In the genomic region with DNA sequence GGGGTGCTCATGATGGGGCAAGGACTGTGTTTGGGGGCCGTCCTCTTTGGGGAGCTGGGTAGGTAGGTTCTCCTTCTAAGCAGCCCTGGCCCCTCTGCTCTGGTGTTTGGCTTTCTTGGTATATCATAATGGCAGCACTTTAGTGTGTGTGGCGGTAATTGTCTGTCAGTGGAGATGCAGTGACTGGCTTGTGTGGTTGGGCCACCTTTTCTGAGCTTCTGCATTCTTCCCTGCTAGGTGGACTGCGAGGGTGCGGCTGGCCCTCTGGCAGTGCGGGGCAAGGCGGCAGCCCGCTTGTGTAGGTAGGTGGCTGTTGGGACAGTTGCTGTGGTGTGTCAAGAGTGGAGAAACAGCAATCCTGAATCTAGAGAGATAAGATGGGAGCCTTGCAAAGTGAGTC, we compare ENCODE assay signal across 11 mouse cellular contexts. TPM values are rescaled to one million over a fixed set of nuclear protein-coding genes. Genes with fewer than 3 reads are reported as not detected.
DNase-seq lines count a peak whose midpoint lies in the region; ATAC-seq and TF ChIP-seq lines count a peak whose summit lies in the region.
"Had no signal": no experiment of that assay in that cellular context is flagged by ENCODE, and none has a peak within 500 bp of the region (broad histone marks: within the 10 kb centered on the region; RNA-seq: fewer than 3 reads in every experiment).

No protein-coding gene starts in this region.

- peak overlapping the region; percentile 14; the same call in 1 of the 2 replicates for H3K27ac ChIP-seq in heart, embryonic 16.5 days (ENCODE audit: low read length)
- H3K27ac ChIP-seq in heart, embryonic 11.5 days (ENCODE audit: low read depth, low read length), result no peak overlapping the region
- H3K27ac ChIP-seq in embryonic facial prominence, embryonic 14.5 days (replicated peaks; ENCODE audit: low read depth, low read length), result no peak overlapping the region
- H3K27ac ChIP-seq in hindbrain, embryonic 14.5 days, result no peak overlapping the region
- H3K27ac ChIP-seq in midbrain, embryonic 16.5 days (ENCODE audit: low read length), result no peak overlapping the region
- no peak overlapping the region for H3K27ac ChIP-seq in thymus, adult 2 months (ENCODE audit: control insufficient read depth, insufficient read depth, low read length)

- no peaks in the 10 kb centered on the region for H3K27me3 ChIP-seq in heart, embryonic 16.5 days (ENCODE audit: control insufficient read depth, insufficient read depth, low read length)
- H3K27me3 ChIP-seq in heart, embryonic 11.5 days (ENCODE audit: control insufficient read depth, insufficient read depth, low read length), result no peaks in the 10 kb centered on the region
- H3K27me3 ChIP-seq in embryonic facial prominence, embryonic 14.5 days (replicated peaks; ENCODE audit: control insufficient read depth, insufficient read depth, low read length), result no peaks in the 10 kb centered on the region
- no peaks in the 10 kb centered on the region for H3K27me3 ChIP-seq in hindbrain, embryonic 14.5 days (ENCODE audit: control insufficient read depth, insufficient read depth, low read length)
- no peaks in the 10 kb centered on the region for H3K27me3 ChIP-seq in midbrain, embryonic 16.5 days (ENCODE audit: control insufficient read depth, insufficient read depth, low read depth, low read length)
- H3K27me3 ChIP-seq in thymus, adult 2 months (ENCODE audit: control insufficient read depth, insufficient read depth, low read length), result no peaks in the 10 kb centered on the region

- TF ChIP-seq CTCF in thymus, adult 2 months (IDR thresholded peaks at IDR 0.05; ENCODE audit: borderline replicate concordance, control insufficient read depth, extremely low read depth, insufficient read depth, low read length, poor library complexity), result no peak

- no peak for TF ChIP-seq POLR2A in thymus, adult 2 months (IDR thresholded peaks at IDR 0.05; ENCODE audit: control insufficient read depth, extremely low read depth, insufficient read depth, low read length, poor library complexity)

- no peaks in the 10 kb centered on the region for H3K9me3 ChIP-seq in heart, embryonic 16.5 days (replicated peaks; ENCODE audit: control insufficient read depth, low read length)
- H3K9me3 ChIP-seq in heart, embryonic 11.5 days (replicated peaks; ENCODE audit: control insufficient read depth, low read length), result no peaks in the 10 kb centered on the region
- H3K9me3 ChIP-seq in embryonic facial prominence, embryonic 14.5 days (ENCODE audit: control insufficient read depth, low read length), result no peaks in the 10 kb centered on the region
- H3K9me3 ChIP-seq in hindbrain, embryonic 14.5 days (ENCODE audit: control insufficient read depth, low read length), result no peaks in the 10 kb centered on the region
- H3K9me3 ChIP-seq in midbrain, embryonic 16.5 days (replicated peaks; ENCODE audit: control insufficient read depth, low read length, poor library complexity, severe bottlenecking), result no peaks in the 10 kb centered on the region

- peak overlapping the region; percentile 22 for H3K9ac ChIP-seq in heart, embryonic 16.5 days (ENCODE audit: low read length)
- no peak overlapping the region for H3K9ac ChIP-seq in heart, embryonic 11.5 days (ENCODE audit: low read depth, low read length)
- 0 out of 2 replicates have a peak overlapping the region, but pooled peaks have one; percentile 3 for H3K9ac ChIP-seq in embryonic facial prominence, embryonic 14.5 days (ENCODE audit: low read depth, low read length)
- peak overlapping the region; percentile 99 for H3K9ac ChIP-seq in hindbrain, embryonic 14.5 days
- peak overlapping the region; percentile 15; the same call in 1 of the 2 replicates for H3K9ac ChIP-seq in midbrain, embryonic 16.5 days (ENCODE audit: low read depth, low read length)

- no peaks in the 10 kb centered on the region for H3K36me3 ChIP-seq in heart, embryonic 16.5 days (ENCODE audit: control insufficient read depth, insufficient read depth)
- H3K36me3 ChIP-seq in heart, embryonic 11.5 days (ENCODE audit: control insufficient read depth, insufficient read depth, low read length), result no peaks in the 10 kb centered on the region
- H3K36me3 ChIP-seq in embryonic facial prominence, embryonic 14.5 days (ENCODE audit: control insufficient read depth, insufficient read depth, low read length), result 0 out of 2 replicates have a peak, but pooled peaks cover 4% of the 10 kb centered on the region
- no peaks in the 10 kb centered on the region for H3K36me3 ChIP-seq in hindbrain, embryonic 14.5 days (replicated peaks; ENCODE audit: control insufficient read depth, insufficient read depth)
- 0 out of 2 replicates have a peak, but pooled peaks cover 2% of the 10 kb centered on the region for H3K36me3 ChIP-seq in midbrain, embryonic 16.5 days (ENCODE audit: control insufficient read depth, insufficient read depth, low read length)
- no peaks in the 10 kb centered on the region for H3K36me3 ChIP-seq in thymus, adult 2 months (ENCODE audit: control insufficient read depth, insufficient read depth, low read length)

- no peak overlapping the region for H3K4me3 ChIP-seq in heart, embryonic 16.5 days (ENCODE audit: low read length)
- no peak overlapping the region for H3K4me3 ChIP-seq in heart, embryonic 11.5 days (ENCODE audit: low read depth, low read length)
- H3K4me3 ChIP-seq in embryonic facial prominence, embryonic 14.5 days (ENCODE audit: low read depth, low read length), result no peak overlapping the region
- H3K4me3 ChIP-seq in hindbrain, embryonic 14.5 days (replicated peaks; ENCODE audit: low read length), result peak overlapping the region; percentile 97
- H3K4me3 ChIP-seq in midbrain, embryonic 16.5 days (ENCODE audit: low read depth, low read length), result peak overlapping the region; percentile 71; the same call in 1 of the 2 replicates
- no peak overlapping the region for H3K4me3 ChIP-seq in thymus, adult 2 months (ENCODE audit: control insufficient read depth, insufficient read depth, low read length)
- H3K4me3 ChIP-seq: megakaryocyte, embryonic 14.5 days had no signal

- peaks cover 48% of the 10 kb centered on the region for H3K4me1 ChIP-seq in heart, embryonic 16.5 days (ENCODE audit: control insufficient read depth, insufficient read depth, low read length)
- peaks cover 53% of the 10 kb centered on the region for H3K4me1 ChIP-seq in heart, embryonic 11.5 days (ENCODE audit: control insufficient read depth, insufficient read depth, low read length)
- H3K4me1 ChIP-seq in embryonic facial prominence, embryonic 14.5 days (ENCODE audit: control insufficient read depth, insufficient read depth, low read length), result peaks cover 34% of the 10 kb centered on the region
- H3K4me1 ChIP-seq in hindbrain, embryonic 14.5 days (replicated peaks; ENCODE audit: control insufficient read depth, insufficient read depth, low read length), result peaks cover 39% of the 10 kb centered on the region
- peaks cover 38% of the 10 kb centered on the region for H3K4me1 ChIP-seq in midbrain, embryonic 16.5 days (ENCODE audit: control insufficient read depth, insufficient read depth, low read length)
- peaks cover 68% of the 10 kb centered on the region for H3K4me1 ChIP-seq in thymus, adult 2 months (replicated peaks; ENCODE audit: control insufficient read depth, insufficient read depth, low read length)

- no peak for DNase-seq in embryonic facial prominence, embryonic 14.5 days (ENCODE audit: low spot score)
- DNase-seq in hindbrain, embryonic 14.5 days (ENCODE audit: low spot score), result no peak
- no peak for DNase-seq in T-cell, adult 2 months (ENCODE audit: low spot score)
- no peak for DNase-seq in thymus, adult 2 months
- no peak for DNase-seq in kidney, postnatal 14 days
- DNase-seq: right cerebral cortex, postnatal 14 days; thymus, postnatal 14 days had no signal

- no peak for ATAC-seq in heart, embryonic 16.5 days (replicated peaks; ENCODE audit: extremely low read depth, insufficient read depth, low FRiP score)
- ATAC-seq in heart, embryonic 11.5 days (replicated peaks; ENCODE audit: insufficient number of reproducible peaks, low FRiP score, low TSS enrichment), result no peak
- no peak for ATAC-seq in embryonic facial prominence, embryonic 14.5 days (ENCODE audit: low read depth)
- no peak for ATAC-seq in hindbrain, embryonic 14.5 days (ENCODE audit: low FRiP score)
- no peak for ATAC-seq in midbrain, embryonic 16.5 days

- peak overlapping the region; percentile 80 for H3K4me2 ChIP-seq in heart, embryonic 16.5 days (ENCODE audit: low read depth, low read length)
- no peak overlapping the region for H3K4me2 ChIP-seq in heart, embryonic 11.5 days
- H3K4me2 ChIP-seq in embryonic facial prominence, embryonic 14.5 days (ENCODE audit: low read depth, low read length), result no peak overlapping the region
- peak overlapping the region; percentile 90 for H3K4me2 ChIP-seq in hindbrain, embryonic 14.5 days (replicated peaks)
- peak overlapping the region; percentile 80 for H3K4me2 ChIP-seq in midbrain, embryonic 16.5 days (ENCODE audit: low read length)

- 81% methylated on average over 7 of the region's 7 CpGs for WGBS in heart, embryonic 16.5 days
- 88% methylated on average over 7 of the region's 7 CpGs for WGBS in heart, embryonic 11.5 days (ENCODE audit: insufficient replicate concordance)
- 88% methylated on average over 7 of the region's 7 CpGs for WGBS in embryonic facial prominence, embryonic 14.5 days
- 88% methylated on average over 7 of the region's 7 CpGs for WGBS in hindbrain, embryonic 14.5 days
- 93% methylated on average over 7 of the region's 7 CpGs for WGBS in midbrain, embryonic 16.5 days
- 85% methylated on average over 7 of the region's 7 CpGs for WGBS in thymus, adult 2 months

RNA-seq across cellular contexts. Expression of a gene that starts 3.7 kb away (rescaled TPM):
- 18.7 and 22.2 TPM in 2 replicates for polyA plus RNA-seq in heart, embryonic 16.5 days (2015; fragmentation: Nextera tagmentation; extraction: Ambion mirVana)
- 4.9 and 6.5 TPM in 2 replicates for polyA plus RNA-seq in heart, embryonic 11.5 days (2014; fragmentation: Nextera tagmentation; extraction: Ambion mirVana)
- 7.6 and 10.8 TPM in 2 replicates for polyA plus RNA-seq in embryonic facial prominence, embryonic 14.5 days (2014; fragmentation: Nextera tagmentation; extraction: Ambion mirVana)
- 22.2 and 24.9 TPM in 2 replicates for polyA plus RNA-seq in hindbrain, embryonic 14.5 days (2014; fragmentation: Nextera tagmentation; extraction: Ambion mirVana)
- polyA plus RNA-seq in midbrain, embryonic 16.5 days (2015; fragmentation: Nextera tagmentation; extraction: Ambion mirVana), result 36.0 and 36.7 TPM in 2 replicates
- 35.1 and 37.1 TPM in 2 replicates for polyA plus RNA-seq in thymus, adult 2 months (2012; rRNA removed)

RNA-seq across cellular contexts. Expression of a gene that starts 27.6 kb away (rescaled TPM):
- polyA plus RNA-seq in heart, embryonic 16.5 days (2015; fragmentation: Nextera tagmentation; extraction: Ambion mirVana), result 1.7 TPM in 2 replicates
- polyA plus RNA-seq in heart, embryonic 11.5 days (2014; fragmentation: Nextera tagmentation; extraction: Ambion mirVana), result 2.1 and 2.2 TPM in 2 replicates
- 5.5 TPM in 2 replicates for polyA plus RNA-seq in embryonic facial prominence, embryonic 14.5 days (2014; fragmentation: Nextera tagmentation; extraction: Ambion mirVana)
- 2.4 and 2.7 TPM in 2 replicates for polyA plus RNA-seq in hindbrain, embryonic 14.5 days (2014; fragmentation: Nextera tagmentation; extraction: Ambion mirVana)
- polyA plus RNA-seq in midbrain, embryonic 16.5 days (2015; fragmentation: Nextera tagmentation; extraction: Ambion mirVana), result 1.1 and 1.3 TPM in 2 replicates
- 40.0 and 47.8 TPM in 2 replicates for polyA plus RNA-seq in thymus, adult 2 months (2012; rRNA removed)

Comparison
In these comparisons a context has a peak if more than half of its experiments do, and no peak if none do; other contexts are left out.
1. H3K4me2 ChIP-seq: peak in heart, embryonic 16.5 days (single experiment), hindbrain, embryonic 14.5 days (single experiment) and midbrain, embryonic 16.5 days (single experiment); none in heart, embryonic 11.5 days (single experiment) and embryonic facial prominence, embryonic 14.5 days (single experiment).
2. H3K4me3 ChIP-seq: peak in hindbrain, embryonic 14.5 days (single experiment) and midbrain, embryonic 16.5 days (single experiment); none in heart, embryonic 16.5 days (single experiment), heart, embryonic 11.5 days (single experiment), embryonic facial prominence, embryonic 14.5 days (single experiment) and thymus, adult 2 months (single experiment).